Mouse (Mus musculus): ENCODE data around the gene Utf1. TPM values are rescaled to one million over a fixed set of nuclear protein-coding genes. Genes with fewer than 3 reads are reported as not detected.

The Utf1 gene
- polyA plus RNA-seq, 1 experiment: 0.16 TPM

- H3K27ac ChIP-seq (ENCODE audit: insufficient read depth, low read length): no peak overlapping the region
- no peak for DNase-seq
- H3K27me3 ChIP-seq (ENCODE audit: control insufficient read depth, insufficient read depth, low read length): no peaks in the 10 kb centered on the region
- no peak overlapping the region for H3K4me3 ChIP-seq (replicated peaks; ENCODE audit: insufficient read depth, low read depth, low read length)
- no peaks in the 10 kb centered on the region for H3K4me1 ChIP-seq (ENCODE audit: control insufficient read depth, insufficient read depth, low read length)
- 26% methylated on average over 4 of the region's 4 CpGs for WGBS
- TF ChIP-seq CTCF (IDR thresholded peaks at IDR 0.05; ENCODE audit: borderline replicate concordance, insufficient read depth, low read depth, low read length) (no peak), POLR2A (IDR thresholded peaks at IDR 0.05; ENCODE audit: borderline replicate concordance, insufficient read depth, low read length) (no peak)
Measured at GRCm38 (mm10) chr7:139967175-139967574, 23.6 kb downstream of the Utf1 start.

- 60% methylated on average over 5 of the region's 5 CpGs for WGBS
- Histone ChIP-seq H3K27me3 (ENCODE audit: control insufficient read depth, insufficient read depth, low read length) (no peaks in the 10 kb centered on the region), H3K4me3 (replicated peaks; ENCODE audit: insufficient read depth, low read depth, low read length) (no peak overlapping the region), H3K4me1 (ENCODE audit: control insufficient read depth, insufficient read depth, low read length) (no peaks in the 10 kb centered on the region), H3K27ac (ENCODE audit: insufficient read depth, low read length) (no peak overlapping the region)
- DNase-seq: no peak
- TF ChIP-seq CTCF (IDR thresholded peaks at IDR 0.05; ENCODE audit: borderline replicate concordance, insufficient read depth, low read depth, low read length) (no peak), POLR2A (IDR thresholded peaks at IDR 0.05; ENCODE audit: borderline replicate concordance, insufficient read depth, low read length) (no peak)
Measured at GRCm38 (mm10) chr7:139968428-139968827, 24.8 kb downstream of the Utf1 start.

GRCm38 (mm10) chr7:139969348-139970130, 25.9 kb downstream of the Utf1 start:
- Histone ChIP-seq H3K27ac (ENCODE audit: insufficient read depth, low read length) (no peak overlapping the region), H3K27me3 (ENCODE audit: control insufficient read depth, insufficient read depth, low read length) (no peaks in the 10 kb centered on the region), H3K4me3 (replicated peaks; ENCODE audit: insufficient read depth, low read depth, low read length) (no peak overlapping the region), H3K4me1 (ENCODE audit: control insufficient read depth, insufficient read depth, low read length) (no peaks in the 10 kb centered on the region)
- WGBS: 44% methylated on average over 9 of the region's 10 CpGs
- TF ChIP-seq POLR2A (IDR thresholded peaks at IDR 0.05; ENCODE audit: borderline replicate concordance, insufficient read depth, low read length): no peak
- TF ChIP-seq CTCF (IDR thresholded peaks at IDR 0.05; ENCODE audit: borderline replicate concordance, insufficient read depth, low read depth, low read length): peak; percentile 82
- peak; percentile 73 to 86 for DNase-seq

GRCm38 (mm10) chr7:139970216-139970919, 26.8 kb downstream of the Utf1 start:
- 78% methylated on average over 10 of the region's 10 CpGs for WGBS
- Histone ChIP-seq H3K4me3 (replicated peaks; ENCODE audit: insufficient read depth, low read depth, low read length) (no peak overlapping the region), H3K27ac (ENCODE audit: insufficient read depth, low read length) (no peak overlapping the region), H3K4me1 (ENCODE audit: control insufficient read depth, insufficient read depth, low read length) (no peaks in the 10 kb centered on the region), H3K27me3 (ENCODE audit: control insufficient read depth, insufficient read depth, low read length) (no peaks in the 10 kb centered on the region)
- no peak for DNase-seq
- TF ChIP-seq POLR2A (IDR thresholded peaks at IDR 0.05; ENCODE audit: borderline replicate concordance, insufficient read depth, low read length): no peak
- TF ChIP-seq CTCF (IDR thresholded peaks at IDR 0.05; ENCODE audit: borderline replicate concordance, insufficient read depth, low read depth, low read length): no peak

- Histone ChIP-seq H3K4me3 (replicated peaks; ENCODE audit: insufficient read depth, low read depth, low read length) (no peak overlapping the region), H3K27me3 (ENCODE audit: control insufficient read depth, insufficient read depth, low read length) (no peaks in the 10 kb centered on the region), H3K27ac (ENCODE audit: insufficient read depth, low read length) (no peak overlapping the region), H3K4me1 (ENCODE audit: control insufficient read depth, insufficient read depth, low read length) (no peaks in the 10 kb centered on the region)
- no peak for DNase-seq
- WGBS: 66% methylated on average over 5 of the region's 5 CpGs
- TF ChIP-seq CTCF (IDR thresholded peaks at IDR 0.05; ENCODE audit: borderline replicate concordance, insufficient read depth, low read depth, low read length) (no peak), POLR2A (IDR thresholded peaks at IDR 0.05; ENCODE audit: borderline replicate concordance, insufficient read depth, low read length) (no peak)
Measured at GRCm38 (mm10) chr7:139970979-139971378, 27.4 kb downstream of the Utf1 start.

- H3K27ac ChIP-seq (ENCODE audit: insufficient read depth, low read length): no peak overlapping the region
- H3K27me3 ChIP-seq (ENCODE audit: control insufficient read depth, insufficient read depth, low read length): no peaks in the 10 kb centered on the region
- TF ChIP-seq POLR2A (IDR thresholded peaks at IDR 0.05; ENCODE audit: borderline replicate concordance, insufficient read depth, low read length) (no peak), CTCF (IDR thresholded peaks at IDR 0.05; ENCODE audit: borderline replicate concordance, insufficient read depth, low read depth, low read length) (no peak)
- DNase-seq: no peak
- 74% methylated on average over 6 of the region's 6 CpGs for WGBS
- H3K4me3 ChIP-seq (replicated peaks; ENCODE audit: insufficient read depth, low read depth, low read length): no peak overlapping the region
- no peaks in the 10 kb centered on the region for H3K4me1 ChIP-seq (ENCODE audit: control insufficient read depth, insufficient read depth, low read length)
Measured at GRCm38 (mm10) chr7:139971436-139971835, 27.8 kb downstream of the Utf1 start.

GRCm38 (mm10) chr7:139972923-139973331, 29.3 kb downstream of the Utf1 start:
- no peak overlapping the region for H3K4me3 ChIP-seq (replicated peaks; ENCODE audit: insufficient read depth, low read depth, low read length)
- H3K27me3 ChIP-seq (ENCODE audit: control insufficient read depth, insufficient read depth, low read length): no peaks in the 10 kb centered on the region
- H3K4me1 ChIP-seq (ENCODE audit: control insufficient read depth, insufficient read depth, low read length): no peaks in the 10 kb centered on the region
- DNase-seq: no peak
- TF ChIP-seq POLR2A (IDR thresholded peaks at IDR 0.05; ENCODE audit: borderline replicate concordance, insufficient read depth, low read length): no peak
- no peak overlapping the region for H3K27ac ChIP-seq (ENCODE audit: insufficient read depth, low read length)

GRCm38 (mm10) chr7:139974307-139974706, 30.7 kb downstream of the Utf1 start:
- DNase-seq: no peak
- H3K27ac ChIP-seq (ENCODE audit: insufficient read depth, low read length): no peak overlapping the region
- H3K4me1 ChIP-seq (ENCODE audit: control insufficient read depth, insufficient read depth, low read length): peaks cover 4% of the 10 kb centered on the region; the same call in 1 of the 2 replicates
- WGBS: 85% methylated on average over 10 of the region's 10 CpGs
- no peak overlapping the region for H3K4me3 ChIP-seq (replicated peaks; ENCODE audit: insufficient read depth, low read depth, low read length)
- no peaks in the 10 kb centered on the region for H3K27me3 ChIP-seq (ENCODE audit: control insufficient read depth, insufficient read depth, low read length)
- TF ChIP-seq CTCF (IDR thresholded peaks at IDR 0.05; ENCODE audit: borderline replicate concordance, insufficient read depth, low read depth, low read length): no peak
- no peak for TF ChIP-seq POLR2A (IDR thresholded peaks at IDR 0.05; ENCODE audit: borderline replicate concordance, insufficient read depth, low read length)
